Mouse (Mus musculus) stomach, embryonic 15.5 days (tissue): ENCODE data around the gene Nav2. TPM values are rescaled to one million over a fixed set of nuclear protein-coding genes. Genes with fewer than 3 reads are reported as not detected.

Source experiments
- ATAC-seq: fragments of 200-750 bp; cut with Nextera tagmentation; 2 replicates; pipeline ENCODE4 v1.8.0; 2017; ENCODE audit warnings: low read depth, moderate number of reproducible peaks, moderate TSS enrichment; ENCODE audit not compliant: insufficient read depth, low FRiP score
- H3K27ac ChIP-seq: fragments of 300-500 bp; sonication (generic); 2 replicates; pipeline ENCODE4 v1.5.1; 2015; ENCODE audit warnings: mild to moderate bottlenecking, inconsistent platforms
- H3K27me3 ChIP-seq: fragments of 300-500 bp; sonication (generic); replicated peaks from 2 replicates; pipeline ENCODE4 v1.6.1; 2015; ENCODE audit warnings: inconsistent platforms
- H3K36me3 ChIP-seq: fragments of 300-500 bp; sonication (generic); 2 replicates; pipeline ENCODE4 v1.6.1; 2015; ENCODE audit warnings: inconsistent platforms
- H3K4me1 ChIP-seq: fragments of 300-500 bp; sonication (generic); 2 replicates; pipeline ENCODE4 v1.6.1; 2015; ENCODE audit warnings: inconsistent platforms
- H3K4me2 ChIP-seq: fragments of 300-500 bp; sonication (generic); 2 replicates; pipeline ENCODE4 v1.6.1; 2015; ENCODE audit warnings: mild to moderate bottlenecking, inconsistent platforms
- H3K4me3 ChIP-seq: fragments of 300-500 bp; sonication (generic); replicated peaks from 2 replicates; pipeline ENCODE4 v1.5.1; 2015; ENCODE audit warnings: inconsistent platforms
- H3K9ac ChIP-seq: fragments of 300-500 bp; sonication (generic); 2 replicates; pipeline ENCODE4 v1.6.1; 2015; ENCODE audit warnings: inconsistent platforms
- H3K9me3 ChIP-seq: fragments of 300-500 bp; sonication (generic); 2 replicates; pipeline ENCODE4 v1.6.1; 2016; ENCODE audit warnings: inconsistent platforms
- WGBS: fragments of 180-500 bp; shearing (Covaris S2); methylation state at CpG from one replicate; pipeline ENCODE4 v1.1.7; 2015; 5-methylcytosine and 5-hydroxymethylcytosine counted together
- polyA plus RNA-seq: library from polyadenylated mRNA; unstranded; fragments of >200 nt; fragmentation: Nextera tagmentation; extraction: Ambion mirVana; gene quantifications from 2 replicates; pipeline ENCODE4 v1.2.1, GENCODE M21; 2015

Gene Nav2
- polyA plus RNA-seq, 1 experiment from 2014 or later = 20.4 TPM

DNA sequence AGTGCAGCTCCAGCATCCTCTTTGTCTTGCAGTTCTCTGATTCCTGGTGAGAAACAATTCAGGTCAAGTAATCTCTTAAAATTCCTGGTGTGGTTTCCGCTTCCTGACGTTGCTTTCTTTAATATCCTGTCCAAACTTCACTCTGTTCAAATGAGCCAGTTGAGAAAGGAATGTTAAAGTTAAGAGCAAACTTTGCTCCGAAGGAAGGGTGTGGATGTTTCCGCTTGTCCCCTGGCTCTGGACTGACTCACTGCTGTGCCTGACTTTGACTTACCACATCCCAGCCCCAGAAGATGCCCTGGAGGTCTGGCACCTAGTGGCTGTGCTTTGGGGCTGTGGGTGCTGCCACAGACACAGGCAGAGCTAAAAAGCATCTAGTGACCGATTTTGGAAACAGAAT lies 8.9 kb downstream of the Nav2 start:
- H3K4me2 ChIP-seq = no peak overlapping the region
- no peaks in the 10 kb centered on the region for H3K27me3 ChIP-seq
- 22% methylated on average over 5 of the region's 5 CpGs for WGBS
- no peak overlapping the region for H3K9ac ChIP-seq
- H3K36me3 ChIP-seq = no peaks in the 10 kb centered on the region
- no peak for ATAC-seq
- H3K4me1 ChIP-seq = no peaks in the 10 kb centered on the region
- no peak overlapping the region for H3K4me3 ChIP-seq
- H3K27ac ChIP-seq = no peak overlapping the region
- H3K9me3 ChIP-seq = no peaks in the 10 kb centered on the region

DNA sequence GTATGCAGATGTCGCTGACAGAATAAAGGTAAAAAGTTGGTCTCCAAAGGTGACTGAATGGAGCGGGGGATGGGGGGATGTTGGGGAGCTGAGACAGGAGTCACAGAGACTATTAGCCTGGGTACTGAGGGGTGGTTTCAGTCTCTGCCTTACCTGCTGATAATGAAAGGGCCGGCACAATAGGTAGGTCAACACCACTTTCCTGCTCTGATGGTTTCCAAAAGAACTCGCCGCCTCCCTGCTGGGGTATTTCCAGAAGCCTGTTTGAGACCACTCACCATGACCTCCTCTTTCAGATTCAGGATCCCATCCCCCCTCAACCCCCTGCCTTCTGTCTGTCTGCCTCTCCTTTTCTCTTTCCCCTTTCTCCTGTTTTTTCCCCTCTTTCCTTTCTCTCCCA lies 9.5 kb downstream of the Nav2 start:
- no peak overlapping the region for H3K27ac ChIP-seq
- no peak overlapping the region for H3K9ac ChIP-seq
- WGBS = 36% methylated on average over 5 of the region's 5 CpGs
- H3K9me3 ChIP-seq = no peaks in the 10 kb centered on the region
- H3K4me3 ChIP-seq = no peak overlapping the region
- no peaks in the 10 kb centered on the region for H3K27me3 ChIP-seq
- ATAC-seq = no peak
- H3K36me3 ChIP-seq = no peaks in the 10 kb centered on the region
- H3K4me1 ChIP-seq = no peaks in the 10 kb centered on the region
- H3K4me2 ChIP-seq = no peak overlapping the region

DNA sequence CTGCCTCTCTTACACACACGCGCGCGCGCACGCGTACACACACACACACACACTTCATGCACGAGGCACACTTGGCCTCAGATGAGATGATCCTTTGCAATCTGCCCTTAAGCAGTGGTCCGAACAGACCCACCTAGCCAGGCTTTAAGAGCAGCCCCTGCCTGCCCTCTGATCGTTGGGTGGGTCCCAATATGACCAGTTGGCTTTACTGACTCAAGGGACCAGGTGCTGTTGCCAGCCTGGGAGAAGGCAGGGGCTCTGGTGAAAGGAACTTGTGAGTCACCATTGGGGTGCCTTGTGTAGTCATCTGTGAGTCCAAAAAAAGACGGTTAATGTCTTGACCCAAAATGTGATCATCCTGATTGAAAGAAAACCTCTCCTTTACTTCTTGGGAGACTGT lies 9.9 kb downstream of the Nav2 start:
- Histone ChIP-seq H3K27ac (no peak overlapping the region), H3K9ac (no peak overlapping the region), H3K4me1 (no peaks in the 10 kb centered on the region), H3K9me3 (no peaks in the 10 kb centered on the region), H3K36me3 (no peaks in the 10 kb centered on the region), H3K27me3 (no peaks in the 10 kb centered on the region), H3K4me3 (no peak overlapping the region), H3K4me2 (no peak overlapping the region)
- ATAC-seq = no peak
- WGBS = 45% methylated on average over 11 of the region's 11 CpGs

DNA sequence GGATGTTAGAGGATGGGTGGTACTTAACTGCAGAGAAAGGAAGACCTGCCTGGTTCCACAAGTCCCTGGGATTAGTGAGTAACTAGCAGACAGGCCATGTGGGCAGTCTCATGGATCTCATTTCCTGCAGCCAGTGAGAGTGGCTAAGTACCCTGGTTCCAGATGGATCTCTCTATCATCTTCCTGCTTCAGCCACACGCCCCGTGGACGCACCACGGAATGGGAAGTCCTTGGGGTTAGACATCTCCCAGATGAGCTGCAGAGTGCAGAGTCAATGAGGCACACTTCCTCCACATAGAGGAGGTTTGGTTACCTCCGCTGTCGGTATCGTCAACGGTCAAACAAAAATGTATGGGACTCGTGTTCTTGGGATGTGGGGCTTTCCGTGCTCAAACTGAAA lies 15.1 kb downstream of the Nav2 start:
- H3K27ac ChIP-seq = no peak overlapping the region
- no peaks in the 10 kb centered on the region for H3K4me1 ChIP-seq
- no peak overlapping the region for H3K4me2 ChIP-seq
- no peaks in the 10 kb centered on the region for H3K36me3 ChIP-seq
- no peaks in the 10 kb centered on the region for H3K9me3 ChIP-seq
- 60% methylated on average over 10 of the region's 10 CpGs for WGBS
- no peak for ATAC-seq
- no peak overlapping the region for H3K9ac ChIP-seq
- no peak overlapping the region for H3K4me3 ChIP-seq
- H3K27me3 ChIP-seq = no peaks in the 10 kb centered on the region

DNA sequence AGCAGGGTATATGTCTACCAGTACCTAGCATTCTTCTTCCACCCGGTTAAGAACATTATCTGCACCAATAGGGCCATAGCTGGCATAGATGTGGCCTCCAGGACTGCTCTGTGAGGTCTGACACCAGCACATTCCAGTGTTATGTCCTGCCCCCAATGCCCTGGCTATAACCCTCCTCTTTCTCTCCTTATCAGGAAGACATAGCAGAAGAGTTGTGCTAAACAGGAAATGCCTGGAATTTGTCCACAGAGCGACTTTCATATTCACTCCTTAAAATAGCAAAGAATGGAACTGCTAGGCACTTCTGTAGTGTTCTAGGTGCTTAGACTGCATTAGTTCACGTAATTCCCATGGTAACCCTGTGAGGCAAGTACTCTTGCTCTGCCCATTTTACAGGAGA lies 16.7 kb downstream of the Nav2 start:
- 79% methylated on average over 3 of the region's 3 CpGs for WGBS
- Histone ChIP-seq H3K4me3 (no peak overlapping the region), H3K9me3 (no peaks in the 10 kb centered on the region), H3K27me3 (no peaks in the 10 kb centered on the region), H3K4me2 (no peak overlapping the region), H3K9ac (no peak overlapping the region), H3K4me1 (no peaks in the 10 kb centered on the region), H3K27ac (no peak overlapping the region), H3K36me3 (no peaks in the 10 kb centered on the region)
- ATAC-seq = no peak; the same call in 1 of the 2 replicates

DNA sequence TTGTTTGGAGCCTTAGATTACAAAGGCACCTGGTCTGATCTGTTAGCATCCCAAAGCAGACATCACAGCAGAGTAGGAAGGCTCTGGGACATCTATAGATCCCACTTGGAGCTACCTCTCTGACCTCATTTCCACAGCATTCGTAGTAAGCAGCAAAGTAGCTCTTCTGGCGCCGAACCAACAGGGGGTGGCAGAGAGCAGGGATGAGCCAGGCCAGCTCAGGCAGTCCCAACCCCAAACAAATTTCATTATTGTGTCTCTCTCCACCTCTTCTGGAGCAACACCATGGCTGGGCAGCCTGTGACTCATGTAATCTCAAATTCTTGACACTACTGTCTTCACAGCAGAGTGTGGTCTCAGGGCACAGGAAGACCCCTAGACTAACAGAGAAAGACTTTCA lies 19.8 kb downstream of the Nav2 start:
- ATAC-seq = no peak
- Histone ChIP-seq H3K4me1 (0 out of 2 replicates have a peak, but pooled peaks cover 2% of the 10 kb centered on the region), H3K27me3 (no peaks in the 10 kb centered on the region), H3K4me2 (no peak overlapping the region), H3K9ac (no peak overlapping the region), H3K36me3 (no peaks in the 10 kb centered on the region), H3K4me3 (no peak overlapping the region), H3K9me3 (no peaks in the 10 kb centered on the region), H3K27ac (no peak overlapping the region)
- WGBS = 15% methylated on average over 3 of the region's 3 CpGs

DNA sequence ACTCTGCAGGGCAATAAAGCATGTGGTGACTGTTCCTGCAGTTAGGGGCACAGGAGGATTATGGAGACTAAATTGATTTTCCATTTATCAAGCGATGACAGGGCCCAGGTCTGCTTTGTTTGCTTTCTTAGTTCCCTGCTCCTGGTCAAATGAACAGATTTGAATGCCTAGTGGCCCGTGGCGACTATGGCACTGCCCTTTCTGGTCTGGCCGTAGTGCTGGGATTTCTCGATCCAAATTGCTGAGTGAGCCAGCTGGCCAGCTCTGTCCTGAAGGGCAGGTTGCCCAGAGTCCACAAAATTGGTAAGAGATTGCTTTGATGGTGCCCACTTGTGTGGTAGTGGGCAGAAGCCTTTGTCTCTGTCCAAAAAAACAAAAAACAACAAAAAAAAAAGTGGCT lies 21.9 kb downstream of the Nav2 start:
- Histone ChIP-seq H3K27me3 (no peaks in the 10 kb centered on the region), H3K4me2 (no peak overlapping the region), H3K9ac (no peak overlapping the region), H3K4me3 (no peak overlapping the region), H3K27ac (no peak overlapping the region), H3K9me3 (no peaks in the 10 kb centered on the region), H3K4me1 (0 out of 2 replicates have a peak, but pooled peaks cover 2% of the 10 kb centered on the region), H3K36me3 (no peaks in the 10 kb centered on the region)
- ATAC-seq = no peak
- WGBS = 51% methylated on average over 5 of the region's 5 CpGs

DNA sequence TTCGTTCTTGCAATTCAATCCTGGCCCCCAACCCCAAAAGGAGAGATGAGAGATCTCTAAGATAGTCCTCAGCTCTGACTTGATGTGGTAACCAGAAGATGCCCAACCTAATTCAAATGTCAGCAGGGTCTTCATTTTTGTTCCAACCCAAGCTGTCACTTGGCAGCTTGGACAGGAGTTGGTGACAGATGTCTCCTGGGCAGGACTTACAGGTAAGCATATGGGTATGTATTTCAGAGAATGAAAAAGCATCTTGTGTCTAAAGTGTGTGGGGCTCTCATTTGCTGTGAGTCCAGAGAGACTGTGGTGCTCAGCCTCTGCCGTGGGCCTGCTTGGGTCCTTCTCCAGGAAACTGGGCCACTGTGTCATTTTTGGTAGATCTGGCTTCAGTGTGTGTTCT lies 23.6 kb downstream of the Nav2 start:
- Histone ChIP-seq H3K36me3 (no peaks in the 10 kb centered on the region), H3K4me2 (no peak overlapping the region), H3K9ac (no peak overlapping the region), H3K4me1 (0 out of 2 replicates have a peak, but pooled peaks cover 2% of the 10 kb centered on the region), H3K9me3 (no peaks in the 10 kb centered on the region), H3K27ac (no peak overlapping the region), H3K4me3 (no peak overlapping the region), H3K27me3 (no peaks in the 10 kb centered on the region)
- ATAC-seq = no peak
- WGBS = 83% methylated on average over 2 of the region's 2 CpGs

DNA sequence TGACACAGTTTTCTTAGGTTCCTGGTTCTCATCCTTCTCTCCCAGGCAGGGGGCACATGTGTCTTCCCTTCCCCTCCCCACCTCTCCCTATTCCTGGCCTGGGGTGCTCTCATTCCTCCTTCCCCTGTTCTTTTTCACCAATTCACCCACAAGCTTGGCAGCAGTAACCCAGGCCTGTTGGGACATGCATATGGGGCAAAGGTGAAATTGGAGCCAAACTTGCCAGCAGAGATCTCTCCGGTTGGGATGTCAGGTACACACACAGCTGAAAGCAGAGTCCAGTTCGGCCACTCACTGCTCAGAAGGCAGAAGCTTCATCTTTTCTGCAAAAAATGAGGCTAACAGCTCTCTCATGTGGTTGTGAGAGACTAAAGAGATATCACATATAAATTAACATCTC lies 26.3 kb downstream of the Nav2 start:
- no peak for ATAC-seq
- Histone ChIP-seq H3K27me3 (no peaks in the 10 kb centered on the region), H3K4me2 (no peak overlapping the region), H3K4me1 (0 out of 2 replicates have a peak, but pooled peaks cover 2% of the 10 kb centered on the region), H3K9ac (no peak overlapping the region), H3K4me3 (no peak overlapping the region), H3K36me3 (no peaks in the 10 kb centered on the region), H3K27ac (no peak overlapping the region), H3K9me3 (no peaks in the 10 kb centered on the region)
- 70% methylated on average over 2 of the region's 2 CpGs for WGBS

DNA sequence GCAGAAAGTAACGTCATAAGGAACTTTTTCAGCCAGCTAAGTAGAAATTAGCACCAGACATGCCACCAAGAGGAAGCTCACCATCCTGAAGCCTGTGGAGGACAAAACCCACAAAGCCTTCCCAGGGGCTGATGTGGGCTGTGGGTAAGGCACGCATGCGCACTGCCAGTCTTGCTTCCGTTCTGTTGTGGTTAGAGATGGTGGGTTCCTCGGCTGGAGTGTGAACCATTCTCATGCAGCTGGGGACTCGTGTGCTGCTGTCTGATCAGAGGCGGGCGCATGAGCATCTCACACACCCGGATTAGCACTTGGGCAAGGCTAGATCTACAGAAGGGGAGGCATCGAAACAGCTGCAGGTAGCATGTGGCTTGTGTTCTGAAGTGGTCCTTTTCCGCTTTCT lies 29.0 kb downstream of the Nav2 start:
- H3K9ac ChIP-seq = no peak overlapping the region
- WGBS = 74% methylated on average over 11 of the region's 11 CpGs
- H3K4me3 ChIP-seq = no peak overlapping the region
- no peaks in the 10 kb centered on the region for H3K27me3 ChIP-seq
- no peaks in the 10 kb centered on the region for H3K9me3 ChIP-seq
- H3K36me3 ChIP-seq = no peaks in the 10 kb centered on the region
- no peak for ATAC-seq
- H3K27ac ChIP-seq = no peak overlapping the region
- H3K4me1 ChIP-seq = no peaks in the 10 kb centered on the region
- H3K4me2 ChIP-seq = no peak overlapping the region

DNA sequence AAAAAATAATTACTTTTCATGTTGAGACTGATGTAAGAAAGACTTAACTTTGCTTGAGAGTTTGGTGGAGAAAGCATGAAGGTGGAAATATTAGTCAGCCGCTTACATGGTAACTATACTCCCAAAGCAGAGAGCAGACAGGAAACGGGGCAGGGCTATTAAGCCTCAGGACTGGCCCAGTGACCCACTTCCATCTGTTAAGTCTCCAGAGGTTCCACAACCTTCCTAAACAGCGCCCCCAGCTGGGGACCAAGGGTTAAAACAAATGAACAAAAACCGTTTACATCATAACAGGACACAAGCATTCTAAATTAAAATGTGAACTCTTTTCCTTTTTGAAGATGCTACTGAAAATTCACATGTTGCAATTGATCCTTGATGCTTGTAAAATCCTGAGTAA lies 29.7 kb downstream of the Nav2 start:
- Histone ChIP-seq H3K4me1 (no peaks in the 10 kb centered on the region), H3K4me3 (no peak overlapping the region), H3K27me3 (no peaks in the 10 kb centered on the region), H3K4me2 (no peak overlapping the region), H3K36me3 (no peaks in the 10 kb centered on the region), H3K9ac (no peak overlapping the region), H3K9me3 (no peaks in the 10 kb centered on the region), H3K27ac (no peak overlapping the region)
- WGBS = 31% methylated on average over 4 of the region's 4 CpGs
- ATAC-seq = no peak

DNA sequence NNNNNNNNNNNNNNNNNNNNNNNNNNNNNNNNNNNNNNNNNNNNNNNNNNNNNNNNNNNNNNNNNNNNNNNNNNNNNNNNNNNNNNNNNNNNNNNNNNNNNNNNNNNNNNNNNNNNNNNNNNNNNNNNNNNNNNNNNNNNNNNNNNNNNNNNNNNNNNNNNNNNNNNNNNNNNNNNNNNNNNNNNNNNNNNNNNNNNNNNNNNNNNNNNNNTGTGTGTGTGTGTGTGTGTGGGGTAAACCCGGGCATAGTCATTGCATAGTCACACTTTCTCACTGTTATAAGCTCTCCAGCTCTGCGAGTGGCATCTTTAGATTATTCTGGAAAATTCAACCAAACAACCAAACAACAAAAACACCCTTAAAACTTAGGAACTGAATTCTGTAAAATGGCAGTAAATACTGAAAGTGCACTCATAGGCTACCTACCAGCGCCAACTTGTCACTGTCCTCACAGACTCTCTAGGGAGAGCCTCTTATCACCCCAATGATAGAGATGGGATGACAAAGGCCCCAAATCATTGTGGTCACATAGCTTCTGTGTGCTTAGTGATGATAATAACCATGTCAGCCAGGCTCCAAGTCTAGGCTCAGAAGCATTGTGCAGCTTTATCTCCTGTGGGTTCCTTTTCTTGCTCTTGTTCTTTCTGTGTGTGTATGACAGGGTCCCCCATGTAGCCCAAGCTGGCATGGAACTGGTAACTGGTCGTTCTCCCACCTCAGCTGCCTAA lies 40.0 kb downstream of the Nav2 start:
- no peak for ATAC-seq
- Histone ChIP-seq H3K4me2 (no peak overlapping the region), H3K4me3 (no peak overlapping the region), H3K9ac (no peak overlapping the region), H3K4me1 (no peaks in the 10 kb centered on the region), H3K36me3 (no peaks in the 10 kb centered on the region), H3K27ac (no peak overlapping the region), H3K9me3 (no peaks in the 10 kb centered on the region), H3K27me3 (no peaks in the 10 kb centered on the region)
- WGBS = 80% methylated on average over 4 of the region's 4 CpGs

DNA sequence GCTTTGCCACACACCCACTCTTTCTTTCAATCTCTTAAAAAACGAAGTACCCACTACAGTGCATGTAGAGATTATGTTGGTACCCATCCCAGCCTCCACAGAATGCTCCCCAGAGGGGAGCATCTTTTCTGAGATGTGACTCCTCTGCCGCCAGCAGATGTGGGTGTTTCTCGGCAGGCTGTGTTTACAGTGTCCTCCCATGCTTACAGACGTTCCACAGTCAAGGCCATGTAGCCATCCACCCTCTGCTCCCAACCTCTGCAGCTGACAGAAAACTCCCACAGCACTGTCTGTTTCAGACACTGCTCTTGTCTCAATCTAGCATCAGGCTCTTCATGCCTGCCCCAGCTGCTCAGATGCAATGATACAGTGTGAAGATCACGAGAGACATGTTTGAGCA lies 46.0 kb downstream of the Nav2 start:
- Histone ChIP-seq H3K4me3 (no peak overlapping the region), H3K9me3 (no peaks in the 10 kb centered on the region), H3K4me1 (peaks cover 5% of the 10 kb centered on the region; the same call in 1 of the 2 replicates), H3K27ac (no peak overlapping the region), H3K4me2 (no peak overlapping the region), H3K27me3 (peaks cover 9% of the 10 kb centered on the region), H3K36me3 (no peaks in the 10 kb centered on the region), H3K9ac (no peak overlapping the region)
- 70% methylated on average over 5 of the region's 5 CpGs for WGBS
- no peak for ATAC-seq
